Mouse (Mus musculus): ENCODE measurements at regions not wholly inside any gene's neighbourhood (a gene's known extent, or its start where the extent isn't known, plus 50 kb on each side); places are given as distances from the start of the nearest gene placed in this dataset.

DNA sequence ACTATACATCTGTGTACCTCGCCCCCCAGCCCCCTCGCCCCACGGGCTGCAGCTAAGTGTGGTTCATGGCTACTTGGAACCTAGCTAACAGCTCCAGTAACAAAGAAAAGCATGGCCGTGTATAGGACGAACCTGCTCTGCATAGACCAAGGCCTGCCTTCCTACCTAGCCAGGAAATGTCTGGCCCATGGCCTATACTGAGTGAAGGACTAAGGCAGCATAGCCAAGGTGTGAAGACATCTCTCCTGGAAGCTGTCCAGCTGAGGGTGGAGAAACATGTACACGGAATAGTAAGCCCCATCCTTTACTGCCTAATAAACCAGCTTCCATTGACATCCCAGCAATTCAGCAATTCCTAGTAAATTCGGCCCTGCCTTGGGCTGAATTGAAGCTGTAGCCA is 183.6 kb upstream of the Tbc1d5 start:
- WGBS = 90% methylated on average over 7 of the region's 7 CpGs
- Histone ChIP-seq H3K27me3 (ENCODE audit: control insufficient read depth, insufficient read depth, low read length) (no peaks in the 10 kb centered on the region), H3K27ac (ENCODE audit: low read depth, low read length) (no peak overlapping the region), H3K4me3 (ENCODE audit: low read depth, low read length) (no peak overlapping the region), H3K4me2 (ENCODE audit: low read depth) (no peak overlapping the region), H3K36me3 (ENCODE audit: control insufficient read depth, insufficient read depth, low read length) (no peaks in the 10 kb centered on the region), H3K4me1 (ENCODE audit: control insufficient read depth, insufficient read depth, low read length) (no peaks in the 10 kb centered on the region), H3K9ac (ENCODE audit: low read length) (no peak overlapping the region), H3K9me3 (ENCODE audit: control insufficient read depth, low read length) (no peaks in the 10 kb centered on the region)
- DNase-seq (ENCODE audit: low spot score) (no peak), ATAC-seq (ENCODE audit: insufficient read depth, low FRiP score, low TSS enrichment) (no peak)

DNA sequence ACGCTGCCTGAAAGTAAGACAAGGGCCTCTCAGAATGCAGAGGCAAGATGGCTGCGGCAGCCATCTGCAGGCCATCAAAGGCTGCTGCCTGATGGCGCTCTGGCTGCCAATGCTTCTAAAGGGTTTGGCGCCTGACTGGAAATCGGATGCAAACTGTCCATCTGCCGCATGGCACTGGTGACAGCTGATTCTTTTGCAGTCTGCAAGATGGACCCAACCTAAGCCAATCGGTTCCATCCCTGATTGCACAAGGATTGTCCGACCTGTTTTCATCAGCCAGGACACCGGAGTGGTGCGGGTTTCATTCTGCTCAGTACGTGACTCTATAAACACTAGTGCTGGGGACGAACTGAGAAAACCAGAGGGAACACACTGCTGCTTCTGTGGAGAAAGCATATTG is 183.1 kb upstream of the Tbc1d5 start:
- no peak for ATAC-seq (ENCODE audit: insufficient read depth, low FRiP score, low TSS enrichment)
- Histone ChIP-seq H3K36me3 (ENCODE audit: control insufficient read depth, insufficient read depth, low read length) (no peaks in the 10 kb centered on the region), H3K4me1 (ENCODE audit: control insufficient read depth, insufficient read depth, low read length) (no peaks in the 10 kb centered on the region), H3K9ac (ENCODE audit: low read length) (no peak overlapping the region), H3K27ac (ENCODE audit: low read depth, low read length) (no peak overlapping the region), H3K27me3 (ENCODE audit: control insufficient read depth, insufficient read depth, low read length) (no peaks in the 10 kb centered on the region), H3K4me2 (ENCODE audit: low read depth) (no peak overlapping the region), H3K4me3 (ENCODE audit: low read depth, low read length) (no peak overlapping the region), H3K9me3 (ENCODE audit: control insufficient read depth, low read length) (no peaks in the 10 kb centered on the region)
- no peak for DNase-seq (ENCODE audit: low spot score)
- WGBS = 97% methylated on average over 12 of the region's 12 CpGs

DNA sequence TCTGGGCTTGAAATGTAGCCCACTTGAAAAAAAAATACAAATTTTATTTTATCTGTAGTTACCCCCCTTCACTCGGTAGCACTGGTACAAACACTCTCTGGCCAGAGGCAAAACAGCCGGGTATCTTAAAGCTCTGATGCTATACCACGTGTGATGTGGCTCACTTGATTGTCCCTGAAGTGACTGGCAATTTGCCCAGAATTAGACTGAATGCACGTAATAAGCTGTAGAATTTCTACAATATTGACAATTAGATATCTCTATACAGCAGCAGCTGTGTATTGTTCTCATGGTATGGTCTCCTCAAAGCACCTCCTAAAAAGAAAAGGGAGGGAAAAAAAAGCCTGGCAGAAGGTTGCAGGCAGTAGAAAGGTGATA is 179.2 kb upstream of the Tbc1d5 start:
- H3K9ac ChIP-seq (ENCODE audit: low read length) = no peak overlapping the region
- H3K27ac ChIP-seq (ENCODE audit: low read depth, low read length) = no peak overlapping the region
- WGBS = 70% methylated on average over 4 of the region's 4 CpGs
- H3K36me3 ChIP-seq (ENCODE audit: control insufficient read depth, insufficient read depth, low read length) = no peaks in the 10 kb centered on the region
- H3K4me3 ChIP-seq (ENCODE audit: low read depth, low read length) = no peak overlapping the region
- H3K27me3 ChIP-seq (ENCODE audit: control insufficient read depth, insufficient read depth, low read length) = no peaks in the 10 kb centered on the region
- no peaks in the 10 kb centered on the region for H3K4me1 ChIP-seq (ENCODE audit: control insufficient read depth, insufficient read depth, low read length)
- H3K4me2 ChIP-seq (ENCODE audit: low read depth) = no peak overlapping the region
- no peaks in the 10 kb centered on the region for H3K9me3 ChIP-seq (ENCODE audit: control insufficient read depth, low read length)
- ATAC-seq (ENCODE audit: insufficient read depth, low FRiP score, low TSS enrichment) (no peak), DNase-seq (ENCODE audit: low spot score) (no peak)

DNA sequence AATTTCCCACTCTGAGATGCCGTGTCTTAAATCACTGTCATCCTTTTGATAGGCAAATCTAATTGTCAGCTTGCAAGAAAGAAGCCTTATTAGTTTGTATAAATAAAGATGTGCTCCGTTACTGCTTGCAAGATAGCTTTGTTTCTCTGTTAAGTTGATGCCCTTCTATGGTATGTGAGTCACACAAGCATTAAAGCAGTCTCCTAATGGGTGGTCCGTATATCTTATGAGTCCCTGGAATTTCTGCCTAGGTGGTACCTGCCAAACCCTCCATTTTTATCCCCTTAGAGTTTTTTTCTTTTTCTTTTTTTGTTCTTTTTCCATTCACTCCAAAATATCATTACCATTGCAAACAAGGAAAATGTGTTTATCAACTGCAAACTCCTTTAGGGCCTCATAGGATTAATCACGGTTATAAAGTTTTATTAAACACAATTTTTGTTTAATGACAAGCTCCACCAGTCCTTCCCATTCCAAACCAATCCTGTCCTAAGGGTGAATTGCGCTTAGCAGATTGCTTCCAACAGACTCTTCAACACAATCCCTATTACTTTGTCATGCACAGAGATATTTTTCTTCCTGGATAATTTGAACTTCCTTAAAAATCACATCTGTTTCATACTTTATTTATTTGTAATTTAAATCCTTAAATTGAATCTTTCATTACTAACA is 178.7 kb upstream of the Tbc1d5 start:
- H3K27me3 ChIP-seq (ENCODE audit: control insufficient read depth, insufficient read depth, low read length) = no peaks in the 10 kb centered on the region
- H3K4me3 ChIP-seq (ENCODE audit: low read depth, low read length) = no peak overlapping the region
- DNase-seq (ENCODE audit: low spot score) = no peak
- H3K9ac ChIP-seq (ENCODE audit: low read length) = no peak overlapping the region
- H3K9me3 ChIP-seq (ENCODE audit: control insufficient read depth, low read length) = no peaks in the 10 kb centered on the region
- H3K36me3 ChIP-seq (ENCODE audit: control insufficient read depth, insufficient read depth, low read length) = no peaks in the 10 kb centered on the region
- no peak overlapping the region for H3K4me2 ChIP-seq (ENCODE audit: low read depth)
- no peaks in the 10 kb centered on the region for H3K4me1 ChIP-seq (ENCODE audit: control insufficient read depth, insufficient read depth, low read length)
- H3K27ac ChIP-seq (ENCODE audit: low read depth, low read length) = no peak overlapping the region
- WGBS = 59% methylated on average over 5 of the region's 5 CpGs
- ATAC-seq (ENCODE audit: insufficient read depth, low FRiP score, low TSS enrichment) = no peak; the same call in 1 of the 2 replicates

DNA sequence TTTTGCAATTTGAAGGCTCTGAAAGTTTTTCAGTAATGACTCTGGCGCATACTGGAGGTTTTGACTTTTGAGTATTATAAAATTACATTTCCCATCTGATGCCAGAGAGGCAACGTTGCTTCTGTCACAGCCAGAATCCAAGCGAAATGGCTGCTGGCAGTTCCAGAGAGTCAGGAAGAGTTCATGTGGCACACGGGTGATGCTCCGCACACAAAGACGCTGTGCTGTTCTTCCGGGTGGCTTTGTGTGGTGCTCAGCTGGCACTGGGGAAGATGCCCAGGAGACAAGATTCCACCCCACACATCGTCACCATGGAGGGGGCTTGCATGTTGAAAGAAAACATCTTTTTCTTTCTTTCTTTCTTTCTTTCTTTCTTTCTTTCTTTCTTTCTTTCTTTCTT is 177.3 kb upstream of the Tbc1d5 start:
- H3K36me3 ChIP-seq (ENCODE audit: control insufficient read depth, insufficient read depth, low read length) = no peaks in the 10 kb centered on the region
- no peaks in the 10 kb centered on the region for H3K9me3 ChIP-seq (ENCODE audit: control insufficient read depth, low read length)
- H3K27me3 ChIP-seq (ENCODE audit: control insufficient read depth, insufficient read depth, low read length) = no peaks in the 10 kb centered on the region
- WGBS = 84% methylated on average over 8 of the region's 8 CpGs
- H3K4me1 ChIP-seq (ENCODE audit: control insufficient read depth, insufficient read depth, low read length) = no peaks in the 10 kb centered on the region
- no peak overlapping the region for H3K27ac ChIP-seq (ENCODE audit: low read depth, low read length)
- H3K4me2 ChIP-seq (ENCODE audit: low read depth) = no peak overlapping the region
- no peak for ATAC-seq (ENCODE audit: insufficient read depth, low FRiP score, low TSS enrichment)
- no peak overlapping the region for H3K4me3 ChIP-seq (ENCODE audit: low read depth, low read length)
- H3K9ac ChIP-seq (ENCODE audit: low read length) = no peak overlapping the region
- no peak for DNase-seq (ENCODE audit: low spot score)

DNA sequence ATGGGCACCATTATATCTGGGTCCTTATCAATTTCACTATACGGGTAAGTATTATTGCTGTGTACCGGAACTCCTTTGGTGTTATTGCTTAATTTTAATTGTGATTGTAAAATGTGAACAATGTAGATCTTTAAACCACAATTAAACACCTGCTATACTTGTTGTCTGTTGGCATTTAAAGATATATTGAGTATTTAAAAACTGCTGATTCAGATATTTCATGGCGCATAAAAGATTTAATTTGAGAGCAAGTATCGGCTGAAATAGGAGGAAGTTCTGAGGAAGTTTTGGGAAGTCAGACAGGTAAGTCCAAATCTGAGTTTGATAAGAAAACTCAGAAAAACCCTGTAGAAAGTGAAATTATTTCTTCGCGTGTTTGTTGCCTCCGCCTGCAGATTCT is 142.7 kb upstream of the Tbc1d5 start:
- Histone ChIP-seq H3K27me3 (ENCODE audit: control insufficient read depth, insufficient read depth, low read length) (no peaks in the 10 kb centered on the region), H3K4me2 (ENCODE audit: low read depth) (no peak overlapping the region), H3K27ac (ENCODE audit: low read depth, low read length) (no peak overlapping the region), H3K4me3 (ENCODE audit: low read depth, low read length) (no peak overlapping the region), H3K4me1 (ENCODE audit: control insufficient read depth, insufficient read depth, low read length) (no peaks in the 10 kb centered on the region), H3K36me3 (ENCODE audit: control insufficient read depth, insufficient read depth, low read length) (no peaks in the 10 kb centered on the region), H3K9me3 (ENCODE audit: control insufficient read depth, low read length) (no peaks in the 10 kb centered on the region), H3K9ac (ENCODE audit: low read length) (no peak overlapping the region)
- ATAC-seq (ENCODE audit: insufficient read depth, low FRiP score, low TSS enrichment) (no peak), DNase-seq (ENCODE audit: low spot score) (no peak)
- 81% methylated on average over 7 of the region's 7 CpGs for WGBS

DNA sequence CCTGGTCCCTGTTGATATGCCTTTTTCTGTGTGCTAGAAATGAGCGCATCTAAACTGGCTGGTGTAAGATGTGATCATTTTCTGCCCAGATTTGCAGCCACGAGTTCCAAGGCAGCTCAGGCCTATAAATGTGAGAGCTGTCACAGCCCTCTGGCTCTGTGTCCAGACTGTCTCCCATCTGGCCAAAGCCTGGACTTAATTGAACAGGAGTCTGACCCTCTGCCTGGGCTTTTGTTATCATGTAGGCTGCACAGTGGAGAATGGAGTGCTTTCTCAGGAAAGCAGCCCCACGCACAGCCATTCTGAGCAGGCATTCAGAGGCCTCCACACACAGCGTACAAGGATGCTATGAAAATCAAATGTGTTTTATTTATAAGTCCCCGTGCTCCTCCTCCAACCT is 141.9 kb upstream of the Tbc1d5 start:
- Histone ChIP-seq H3K4me3 (ENCODE audit: low read depth, low read length) (no peak overlapping the region), H3K27me3 (ENCODE audit: control insufficient read depth, insufficient read depth, low read length) (no peaks in the 10 kb centered on the region), H3K9ac (ENCODE audit: low read length) (no peak overlapping the region), H3K9me3 (ENCODE audit: control insufficient read depth, low read length) (no peaks in the 10 kb centered on the region), H3K27ac (ENCODE audit: low read depth, low read length) (no peak overlapping the region), H3K4me2 (ENCODE audit: low read depth) (no peak overlapping the region), H3K36me3 (ENCODE audit: control insufficient read depth, insufficient read depth, low read length) (no peaks in the 10 kb centered on the region), H3K4me1 (ENCODE audit: control insufficient read depth, insufficient read depth, low read length) (no peaks in the 10 kb centered on the region)
- ATAC-seq (ENCODE audit: insufficient read depth, low FRiP score, low TSS enrichment) (no peak), DNase-seq (ENCODE audit: low spot score) (no peak)
- WGBS = 69% methylated on average over 5 of the region's 5 CpGs

DNA sequence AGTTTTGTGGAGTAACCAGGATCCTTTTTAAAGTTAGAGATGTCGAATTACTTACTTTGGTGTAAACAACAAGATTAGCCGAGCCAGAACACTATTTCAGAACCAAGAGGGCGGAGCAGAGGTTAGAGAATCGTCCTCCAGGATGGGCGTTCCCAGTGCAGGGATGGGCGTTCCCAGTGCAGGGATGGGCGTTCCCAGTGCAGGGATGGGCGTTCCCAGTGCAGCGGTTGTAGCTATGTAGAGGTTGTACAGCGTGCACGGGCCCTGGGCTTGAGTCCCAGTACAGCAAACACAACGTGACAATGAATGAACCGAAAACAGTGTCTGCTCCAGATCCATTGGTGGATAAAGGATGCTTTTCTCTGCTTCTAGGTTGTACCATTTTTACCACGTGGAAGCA is 125.8 kb upstream of the Tbc1d5 start:
- H3K27me3 ChIP-seq (ENCODE audit: control insufficient read depth, insufficient read depth, low read length) = no peaks in the 10 kb centered on the region
- no peaks in the 10 kb centered on the region for H3K9me3 ChIP-seq (ENCODE audit: control insufficient read depth, low read length)
- H3K4me1 ChIP-seq (ENCODE audit: control insufficient read depth, insufficient read depth, low read length) = no peaks in the 10 kb centered on the region
- WGBS = 45% methylated on average over 14 of the region's 14 CpGs
- H3K4me2 ChIP-seq (ENCODE audit: low read depth) = no peak overlapping the region
- H3K27ac ChIP-seq (ENCODE audit: low read depth, low read length) = no peak overlapping the region
- no peak overlapping the region for H3K4me3 ChIP-seq (ENCODE audit: low read depth, low read length)
- no peaks in the 10 kb centered on the region for H3K36me3 ChIP-seq (ENCODE audit: control insufficient read depth, insufficient read depth, low read length)
- ATAC-seq (ENCODE audit: insufficient read depth, low FRiP score, low TSS enrichment) (no peak), DNase-seq (ENCODE audit: low spot score) (no peak)
- H3K9ac ChIP-seq (ENCODE audit: low read length) = no peak overlapping the region

DNA sequence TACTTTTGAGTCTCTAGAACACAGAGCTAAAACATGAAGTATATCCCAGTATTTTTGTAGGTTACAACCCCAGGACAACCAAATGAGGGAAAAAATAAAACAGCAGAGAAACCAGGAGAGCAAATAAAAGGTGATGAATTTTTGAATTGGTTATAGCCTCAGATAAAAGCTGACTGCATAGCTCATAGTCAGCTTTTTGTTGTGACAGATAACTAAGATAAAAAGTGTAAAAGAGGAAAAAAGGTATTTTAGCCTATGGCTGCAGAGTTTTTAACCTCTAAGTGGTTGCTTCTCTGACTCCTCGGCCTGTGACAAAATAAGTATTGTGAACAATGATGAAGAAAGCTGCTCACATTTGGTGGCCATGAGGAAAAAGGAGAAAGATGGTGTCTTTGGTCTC is 111.6 kb upstream of the Tbc1d5 start:
- no peak overlapping the region for H3K27ac ChIP-seq (ENCODE audit: low read depth, low read length)
- H3K4me2 ChIP-seq (ENCODE audit: low read depth) = no peak overlapping the region
- H3K4me1 ChIP-seq (ENCODE audit: control insufficient read depth, insufficient read depth, low read length) = no peaks in the 10 kb centered on the region
- H3K27me3 ChIP-seq (ENCODE audit: control insufficient read depth, insufficient read depth, low read length) = no peaks in the 10 kb centered on the region
- 88% methylated on average over 1 of the region's 1 CpGs for WGBS
- no peak overlapping the region for H3K4me3 ChIP-seq (ENCODE audit: low read depth, low read length)
- no peaks in the 10 kb centered on the region for H3K36me3 ChIP-seq (ENCODE audit: control insufficient read depth, insufficient read depth, low read length)
- H3K9ac ChIP-seq (ENCODE audit: low read length) = no peak overlapping the region
- DNase-seq (ENCODE audit: low spot score) (no peak), ATAC-seq (ENCODE audit: insufficient read depth, low FRiP score, low TSS enrichment) (no peak)
- H3K9me3 ChIP-seq (ENCODE audit: control insufficient read depth, low read length) = no peaks in the 10 kb centered on the region
